Mouse (Mus musculus): ENCODE results near the gene Ube2r2. TPM values are rescaled to one million over a fixed set of nuclear protein-coding genes. Genes with fewer than 3 reads are reported as not detected.

Ube2r2 gene
- total RNA-seq (2014; rRNA removed) (55.8 and 67.6 TPM in 2 replicates), polyA plus RNA-seq (2015; fragmentation: Nextera tagmentation; extraction: Ambion mirVana) (39.1 and 46.7 TPM in 2 replicates)

DNA sequence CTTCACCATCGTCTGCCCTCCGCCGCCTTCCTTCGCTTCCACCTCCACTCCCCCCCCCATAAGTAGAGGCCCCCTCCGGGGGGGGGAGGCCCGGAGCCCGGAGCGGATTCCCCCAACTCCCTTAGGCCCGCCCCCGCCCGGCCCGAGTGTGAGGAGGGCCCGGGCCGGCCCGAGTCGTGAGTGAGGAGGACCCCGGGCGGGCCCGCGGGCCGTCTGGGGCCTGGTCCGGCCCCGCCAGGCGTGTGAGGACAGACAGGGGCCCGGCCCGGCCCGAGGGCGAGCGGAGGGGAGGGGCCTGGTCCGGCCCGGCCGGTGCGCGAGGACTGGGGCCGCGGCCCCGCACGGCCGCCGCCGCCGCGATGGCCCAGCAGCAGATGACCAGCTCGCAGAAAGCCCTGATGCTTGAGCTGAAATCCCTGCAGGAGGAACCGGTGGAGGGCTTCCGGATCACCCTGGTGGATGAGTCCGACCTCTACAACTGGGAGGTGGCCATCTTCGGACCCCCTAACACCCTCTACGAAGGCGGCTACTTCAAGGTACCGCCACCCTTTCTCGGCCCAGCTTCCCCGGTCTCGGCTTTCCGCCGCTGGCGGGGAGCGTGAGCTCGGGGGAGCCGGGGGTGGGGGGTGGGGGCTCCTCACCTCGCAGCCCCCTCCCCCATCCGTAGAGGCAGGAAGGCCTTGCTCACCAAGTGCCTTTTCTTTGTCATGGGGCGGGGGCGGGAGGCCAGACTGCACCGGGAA, at the start of gene Ube2r2:
Gene Ube2r2, plus strand, starts transcription at position 33 of the 743 bp plus-strand sequence.
- H3K9ac ChIP-seq, result peak within 1 kb of the TSS; percentile 94
- TF ChIP-seq CTCF (IDR thresholded peaks at IDR 0.05; ENCODE audit: low read depth), result 0 out of 2 replicates have a peak, but pooled peaks have one; percentile 10
- H3K27me3 ChIP-seq (ENCODE audit: insufficient read depth, low read length), result no peaks in the 10 kb centered on the region
- DNase-seq, result peak; percentile 64
- H3K4me3 ChIP-seq (ENCODE audit: low read depth, low read length), result peak within 1 kb of the TSS; percentile 94
- peak; percentile 57 for ATAC-seq
- peak within 1 kb of the TSS; percentile 66 for H3K4me2 ChIP-seq (ENCODE audit: low read depth)
- peaks cover 10% of the 10 kb centered on the region; the same call in 1 of the 2 replicates for H3K4me1 ChIP-seq (ENCODE audit: insufficient read depth)
- 1% methylated on average over 59 of the region's 65 CpGs for WGBS
- H3K27ac ChIP-seq (ENCODE audit: low read depth, low read length), result peak within 1 kb of the TSS; percentile 96
- no peaks in the 10 kb centered on the region for H3K36me3 ChIP-seq (ENCODE audit: insufficient read depth)
- H3K9me3 ChIP-seq (ENCODE audit: low read length), result no peaks in the 10 kb centered on the region

DNA sequence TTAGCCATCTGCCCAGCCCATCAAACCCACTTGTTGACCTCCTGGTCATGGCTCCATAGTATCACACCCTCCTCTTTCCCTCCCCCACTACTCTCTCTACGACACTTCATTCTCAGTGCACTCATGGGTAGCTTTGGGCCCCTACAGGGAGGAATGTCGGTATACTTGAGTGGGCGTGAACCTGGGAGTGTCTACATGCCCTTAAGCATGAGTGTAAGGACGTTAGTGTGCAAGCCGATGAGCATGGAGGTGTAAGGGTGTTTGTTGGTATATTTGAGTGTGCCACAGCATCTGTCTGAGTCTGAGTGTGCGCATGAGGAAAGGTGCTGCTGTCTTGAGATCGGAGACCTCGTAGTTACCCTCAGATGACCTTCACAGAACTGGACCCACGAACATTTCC, 48.6 kb upstream of the Ube2r2 start:
- Histone ChIP-seq H3K4me3 (ENCODE audit: low read depth, low read length) (no peak overlapping the region), H3K27ac (ENCODE audit: low read depth, low read length) (no peak overlapping the region), H3K9ac (no peak overlapping the region), H3K4me1 (ENCODE audit: insufficient read depth) (no peaks in the 10 kb centered on the region), H3K27me3 (ENCODE audit: insufficient read depth, low read length) (no peaks in the 10 kb centered on the region), H3K9me3 (ENCODE audit: low read length) (no peaks in the 10 kb centered on the region), H3K36me3 (ENCODE audit: insufficient read depth) (no peaks in the 10 kb centered on the region), H3K4me2 (ENCODE audit: low read depth) (no peak overlapping the region)
- ATAC-seq (no peak), DNase-seq (no peak)
- 81% methylated on average over 9 of the region's 9 CpGs for WGBS
- no peak for TF ChIP-seq CTCF (IDR thresholded peaks at IDR 0.05; ENCODE audit: low read depth)

DNA sequence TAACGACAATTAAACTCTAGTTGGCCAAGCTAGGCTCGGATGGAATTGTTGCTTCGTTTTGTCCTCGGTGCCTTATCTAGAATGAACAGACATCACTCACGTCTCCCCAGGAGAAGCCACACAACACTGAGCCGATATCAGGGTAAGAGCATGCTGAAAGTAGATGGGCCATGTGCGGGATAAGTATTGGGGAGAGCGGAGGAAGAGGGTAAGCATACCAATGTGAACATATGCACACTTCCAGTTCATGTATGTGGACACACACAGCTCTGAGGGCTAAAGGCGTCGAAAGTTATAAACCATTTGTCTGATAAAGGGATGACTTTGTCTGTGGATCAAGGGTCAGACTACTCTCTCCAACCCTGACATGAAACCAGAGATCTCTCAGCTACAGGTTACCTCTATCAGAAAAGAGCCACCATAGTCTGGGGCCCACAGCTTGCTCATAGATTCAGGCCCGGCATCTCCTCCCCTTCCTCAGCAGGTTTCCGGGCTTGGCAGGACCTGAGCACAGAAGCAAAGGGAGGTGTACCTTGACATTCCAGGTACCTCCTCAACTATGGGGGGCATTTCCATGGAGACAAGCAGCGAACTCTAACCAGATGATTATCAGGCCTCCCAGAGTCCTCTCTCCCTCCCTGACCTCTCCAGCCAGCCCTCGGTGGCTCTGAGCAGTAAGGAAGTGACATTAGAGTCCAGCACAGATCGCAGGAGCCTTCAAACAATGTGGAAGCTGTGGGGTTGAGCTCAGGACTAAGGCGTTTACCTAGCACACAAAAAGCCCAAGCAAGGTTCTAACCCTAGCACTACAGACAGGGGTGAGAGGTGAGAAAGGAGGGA, 47.9 kb upstream of the Ube2r2 start:
- ATAC-seq (no peak), DNase-seq (no peak)
- Histone ChIP-seq H3K27me3 (ENCODE audit: insufficient read depth, low read length) (no peaks in the 10 kb centered on the region), H3K36me3 (ENCODE audit: insufficient read depth) (no peaks in the 10 kb centered on the region), H3K4me2 (ENCODE audit: low read depth) (no peak overlapping the region), H3K4me3 (ENCODE audit: low read depth, low read length) (no peak overlapping the region), H3K4me1 (ENCODE audit: insufficient read depth) (no peaks in the 10 kb centered on the region), H3K9me3 (ENCODE audit: low read length) (no peaks in the 10 kb centered on the region), H3K9ac (no peak overlapping the region), H3K27ac (ENCODE audit: low read depth, low read length) (no peak overlapping the region)
- WGBS, result 84% methylated on average over 16 of the region's 16 CpGs
- TF ChIP-seq CTCF (IDR thresholded peaks at IDR 0.05; ENCODE audit: low read depth), result no peak

DNA sequence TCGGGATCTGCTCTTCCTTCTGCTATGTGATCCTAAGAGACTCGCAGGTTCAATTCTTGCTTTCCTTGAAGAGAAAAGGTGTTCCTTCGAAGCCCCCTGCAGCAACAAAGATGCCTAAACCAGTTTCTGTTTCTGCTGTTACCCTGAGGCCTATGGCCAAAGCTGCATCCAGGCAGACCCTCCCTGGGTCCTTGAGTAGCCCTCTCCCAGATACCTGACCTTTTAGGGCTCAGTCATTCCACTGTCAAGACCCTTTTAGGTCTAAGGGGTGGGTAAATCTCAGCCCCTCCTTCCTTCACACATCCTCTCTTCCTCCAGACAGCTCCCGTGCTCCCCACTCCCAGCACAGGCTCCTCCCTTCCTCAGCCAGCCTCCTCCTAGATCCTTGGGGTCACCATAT, 46.4 kb upstream of the Ube2r2 start:
- Histone ChIP-seq H3K4me1 (ENCODE audit: insufficient read depth) (no peaks in the 10 kb centered on the region), H3K27me3 (ENCODE audit: insufficient read depth, low read length) (no peaks in the 10 kb centered on the region), H3K4me3 (ENCODE audit: low read depth, low read length) (no peak overlapping the region), H3K36me3 (ENCODE audit: insufficient read depth) (no peaks in the 10 kb centered on the region), H3K4me2 (ENCODE audit: low read depth) (no peak overlapping the region), H3K9ac (no peak overlapping the region), H3K27ac (ENCODE audit: low read depth, low read length) (no peak overlapping the region), H3K9me3 (ENCODE audit: low read length) (no peaks in the 10 kb centered on the region)
- DNase-seq (no peak), ATAC-seq (no peak)
- WGBS, result 92% methylated on average over 4 of the region's 4 CpGs
- TF ChIP-seq CTCF (IDR thresholded peaks at IDR 0.05; ENCODE audit: low read depth), result no peak

DNA sequence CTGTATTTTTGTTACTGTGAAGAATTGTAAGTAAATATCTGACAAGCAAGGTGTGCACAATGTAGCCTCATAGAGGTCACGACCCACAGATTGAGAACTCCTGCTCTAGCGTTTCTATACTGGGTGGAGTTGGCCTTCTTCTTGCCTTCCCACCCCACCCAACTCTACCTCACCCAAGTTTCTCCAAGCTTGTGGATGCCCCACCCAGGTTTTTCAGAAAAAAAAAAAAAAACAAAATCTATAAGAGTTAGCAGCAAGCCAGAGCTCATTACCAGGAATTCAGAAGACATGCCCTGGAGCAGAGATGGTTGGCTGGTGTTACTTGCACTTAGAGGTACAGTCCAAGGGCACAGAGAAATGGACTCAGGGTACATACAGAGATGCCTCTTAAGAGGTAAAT, 45.8 kb upstream of the Ube2r2 start:
- no peak for TF ChIP-seq CTCF (IDR thresholded peaks at IDR 0.05; ENCODE audit: low read depth)
- Histone ChIP-seq H3K27ac (ENCODE audit: low read depth, low read length) (no peak overlapping the region), H3K27me3 (ENCODE audit: insufficient read depth, low read length) (no peaks in the 10 kb centered on the region), H3K9me3 (ENCODE audit: low read length) (no peaks in the 10 kb centered on the region), H3K36me3 (ENCODE audit: insufficient read depth) (no peaks in the 10 kb centered on the region), H3K9ac (no peak overlapping the region), H3K4me3 (ENCODE audit: low read depth, low read length) (no peak overlapping the region), H3K4me1 (ENCODE audit: insufficient read depth) (no peaks in the 10 kb centered on the region), H3K4me2 (ENCODE audit: low read depth) (no peak overlapping the region)
- ATAC-seq (no peak), DNase-seq (no peak)
- WGBS, result 82% methylated on average over 2 of the region's 2 CpGs

DNA sequence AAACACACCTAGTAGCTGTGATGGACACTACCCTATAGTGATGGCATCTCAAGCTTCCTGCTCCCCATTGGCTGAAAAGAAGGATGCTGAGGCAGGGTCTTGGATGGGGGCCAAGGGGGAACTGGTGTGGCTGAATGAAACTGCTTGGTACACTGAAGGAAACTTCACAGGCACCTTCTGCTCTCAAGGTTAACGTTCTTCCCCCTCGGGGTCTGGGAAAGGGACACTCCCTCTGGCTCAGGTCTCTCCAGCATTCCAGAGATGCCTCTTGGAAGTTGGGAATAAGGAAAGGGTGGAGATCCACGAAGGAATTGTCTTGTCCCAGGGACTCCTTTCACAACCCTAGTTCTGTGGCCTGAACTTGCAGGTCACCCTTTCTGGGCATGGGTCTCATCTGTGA, 44.2 kb upstream of the Ube2r2 start:
- no peak for ATAC-seq
- Histone ChIP-seq H3K36me3 (ENCODE audit: insufficient read depth) (no peaks in the 10 kb centered on the region), H3K9me3 (ENCODE audit: low read length) (no peaks in the 10 kb centered on the region), H3K4me1 (ENCODE audit: insufficient read depth) (no peaks in the 10 kb centered on the region), H3K4me3 (ENCODE audit: low read depth, low read length) (no peak overlapping the region), H3K4me2 (ENCODE audit: low read depth) (no peak overlapping the region), H3K9ac (no peak overlapping the region), H3K27me3 (ENCODE audit: insufficient read depth, low read length) (no peaks in the 10 kb centered on the region), H3K27ac (ENCODE audit: low read depth, low read length) (no peak overlapping the region)
- DNase-seq, result no peak
- WGBS, result 58% methylated on average over 3 of the region's 3 CpGs
- TF ChIP-seq CTCF (IDR thresholded peaks at IDR 0.05; ENCODE audit: low read depth), result no peak

DNA sequence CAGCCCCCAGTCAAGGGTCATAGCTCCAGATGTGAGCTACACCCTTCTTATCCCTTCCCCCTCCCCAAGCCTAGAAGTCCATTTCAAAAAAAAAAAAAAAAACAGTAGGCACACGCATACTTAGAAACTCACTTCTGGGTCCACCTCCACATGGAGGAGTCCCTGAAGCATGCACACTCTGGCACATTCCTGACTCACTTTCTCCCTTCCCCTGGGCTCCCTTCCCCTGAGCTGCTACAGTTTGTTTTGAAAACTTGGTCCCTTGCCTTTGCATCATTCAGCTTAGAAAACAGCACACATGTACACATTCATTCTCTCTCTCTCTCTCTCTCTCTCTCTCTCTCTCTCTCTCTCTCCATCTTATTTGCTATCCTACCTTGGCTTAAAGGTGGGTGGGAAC, 42.6 kb upstream of the Ube2r2 start:
- DNase-seq (no peak), ATAC-seq (no peak)
- 71% methylated on average over 1 of the region's 1 CpGs for WGBS
- Histone ChIP-seq H3K9ac (no peak overlapping the region), H3K4me2 (ENCODE audit: low read depth) (no peak overlapping the region), H3K4me3 (ENCODE audit: low read depth, low read length) (no peak overlapping the region), H3K27me3 (ENCODE audit: insufficient read depth, low read length) (no peaks in the 10 kb centered on the region), H3K36me3 (ENCODE audit: insufficient read depth) (no peaks in the 10 kb centered on the region), H3K27ac (ENCODE audit: low read depth, low read length) (no peak overlapping the region), H3K4me1 (ENCODE audit: insufficient read depth) (no peaks in the 10 kb centered on the region), H3K9me3 (ENCODE audit: low read length) (no peaks in the 10 kb centered on the region)
- no peak for TF ChIP-seq CTCF (IDR thresholded peaks at IDR 0.05; ENCODE audit: low read depth)

Measured in forebrain, postnatal 0 days (tissue).